Mouse (Mus musculus) forebrain, embryonic 15.5 days (tissue): ENCODE data around the gene Proser2. TPM values are rescaled to one million over a fixed set of nuclear protein-coding genes. Genes with fewer than 3 reads are reported as not detected.

Experiments used
- ATAC-seq: fragments of 200-750 bp; cut with Nextera tagmentation; replicated peaks from 2 replicates; pipeline ENCODE4 v1.8.0; 2017; ENCODE audit warnings: mild to moderate bottlenecking, moderate TSS enrichment, moderate library complexity
- H3K27ac ChIP-seq: fragments of 300-500 bp; sonication (generic); replicated peaks from 2 replicates; pipeline ENCODE4 v1.5.1; 2015; ENCODE audit warnings: mild to moderate bottlenecking, inconsistent platforms
- H3K27me3 ChIP-seq: fragments of 300-500 bp; sonication (generic); 2 replicates; pipeline ENCODE4 v1.6.1; 2015; ENCODE audit warnings: inconsistent platforms
- H3K36me3 ChIP-seq: fragments of 300-500 bp; sonication (generic); 2 replicates; pipeline ENCODE4 v1.6.1; 2015; ENCODE audit warnings: mild to moderate bottlenecking, inconsistent platforms
- H3K4me1 ChIP-seq: fragments of 300-500 bp; sonication (generic); 2 replicates; pipeline ENCODE4 v1.6.1; 2015; ENCODE audit warnings: inconsistent platforms
- H3K4me2 ChIP-seq: fragments of 300-500 bp; sonication (generic); replicated peaks from 2 replicates; pipeline ENCODE4 v1.6.1; 2015; ENCODE audit warnings: mild to moderate bottlenecking, inconsistent platforms
- H3K4me3 ChIP-seq: fragments of 300-500 bp; sonication (generic); 2 replicates; pipeline ENCODE4 v1.5.1; 2015; ENCODE audit warnings: mild to moderate bottlenecking, inconsistent platforms
- H3K9ac ChIP-seq: fragments of 300-500 bp; sonication (generic); replicated peaks from 2 replicates; pipeline ENCODE4 v1.6.1; 2015; ENCODE audit warnings: mild to moderate bottlenecking, inconsistent platforms
- H3K9me3 ChIP-seq: fragments of 300-500 bp; sonication (generic); 2 replicates; pipeline ENCODE4 v1.6.1; 2016; ENCODE audit warnings: inconsistent platforms
- WGBS: fragments of 180-500 bp; shearing (Covaris S2); methylation state at CpG from one replicate; pipeline ENCODE4 v1.1.7; 2015; ENCODE audit warnings: mixed read lengths; 5-methylcytosine and 5-hydroxymethylcytosine counted together
- polyA plus RNA-seq: library from polyadenylated mRNA; unstranded; fragments of >200 nt; fragmentation: Nextera tagmentation; extraction: Ambion mirVana; gene quantifications from 2 replicates; pipeline ENCODE4 v1.2.1, GENCODE M21; 2015

Proser2 gene
- polyA plus RNA-seq, 1 experiment from 2014 or later: 3.3 TPM

DNA sequence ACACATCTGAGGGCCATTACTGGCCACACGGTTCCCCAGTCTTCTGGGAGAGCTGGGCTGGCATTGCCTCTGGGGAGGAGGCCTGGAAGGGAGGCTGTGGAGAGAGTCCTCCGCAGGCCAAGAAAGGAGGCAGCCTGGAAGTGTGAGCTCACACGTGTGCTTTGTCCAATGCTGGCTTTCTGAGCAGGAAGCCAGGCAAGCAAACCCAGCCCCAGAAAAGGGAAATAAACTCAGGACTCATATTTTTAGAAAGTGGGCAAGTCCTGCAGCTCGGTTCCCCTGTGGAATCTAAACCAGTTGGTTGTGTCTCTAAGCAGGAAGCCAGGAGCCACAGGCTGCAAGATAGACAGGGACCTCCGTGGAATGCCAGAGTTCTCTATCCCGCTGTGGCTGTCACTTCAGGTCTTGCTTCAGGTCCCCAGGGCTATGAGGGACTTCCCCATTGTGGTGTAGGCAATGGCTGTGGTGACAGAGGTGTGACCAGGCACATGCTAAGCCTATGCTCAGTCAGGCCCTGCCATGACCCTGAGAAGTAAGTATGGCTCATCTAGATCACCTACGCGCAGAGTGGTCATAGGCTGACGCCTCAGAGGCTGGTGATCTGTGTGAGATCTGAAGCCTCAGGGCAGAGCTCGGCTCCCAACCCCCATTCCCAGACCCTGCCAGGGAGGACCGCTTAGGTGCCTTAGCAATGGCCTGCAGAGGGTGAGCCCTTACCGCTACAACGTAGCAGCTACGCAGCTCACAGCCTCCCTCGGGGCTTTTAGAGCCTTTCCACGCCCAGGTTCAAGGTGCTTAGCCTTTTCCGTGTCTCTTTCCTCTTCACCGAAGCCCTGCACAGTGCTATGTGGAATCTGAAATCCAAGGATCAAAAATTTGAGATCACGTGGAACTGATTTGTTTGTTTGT is 44.1 kb downstream of the Proser2 start:
- WGBS: 81% methylated on average over 19 of the region's 19 CpGs
- H3K4me3 ChIP-seq: no peak overlapping the region

GRCm38 (mm10) chr2:6083696-6084095 is 46.3 kb downstream of the Proser2 start:
- H3K4me1 ChIP-seq: no peaks in the 10 kb centered on the region
- no peak overlapping the region for H3K27ac ChIP-seq
- 100% methylated on average over 1 of the region's 1 CpGs for WGBS
- no peak overlapping the region for H3K4me2 ChIP-seq
- H3K27me3 ChIP-seq: no peaks in the 10 kb centered on the region
- no peak overlapping the region for H3K9ac ChIP-seq
- no peaks in the 10 kb centered on the region for H3K9me3 ChIP-seq
- H3K4me3 ChIP-seq: no peak overlapping the region
- no peak for ATAC-seq
- no peaks in the 10 kb centered on the region for H3K36me3 ChIP-seq

More for the DNA sequence above, 44.1 kb downstream of the Proser2 start:
- no peaks in the 10 kb centered on the region for H3K4me1 ChIP-seq
- no peak for ATAC-seq
- no peaks in the 10 kb centered on the region for H3K9me3 ChIP-seq
- H3K9ac ChIP-seq: no peak overlapping the region
- no peak overlapping the region for H3K27ac ChIP-seq
- no peaks in the 10 kb centered on the region for H3K36me3 ChIP-seq
- H3K4me2 ChIP-seq: no peak overlapping the region
- no peaks in the 10 kb centered on the region for H3K27me3 ChIP-seq

- 81% methylated on average over 6 of the region's 6 CpGs for WGBS
- Histone ChIP-seq H3K9me3 (no peaks in the 10 kb centered on the region), H3K4me2 (no peak overlapping the region), H3K4me1 (no peaks in the 10 kb centered on the region), H3K27ac (no peak overlapping the region), H3K9ac (no peak overlapping the region), H3K36me3 (no peaks in the 10 kb centered on the region), H3K27me3 (no peaks in the 10 kb centered on the region), H3K4me3 (no peak overlapping the region)
- no peak for ATAC-seq
Observed at GRCm38 (mm10) chr2:6082615-6083014, 47.4 kb downstream of the Proser2 start.

DNA sequence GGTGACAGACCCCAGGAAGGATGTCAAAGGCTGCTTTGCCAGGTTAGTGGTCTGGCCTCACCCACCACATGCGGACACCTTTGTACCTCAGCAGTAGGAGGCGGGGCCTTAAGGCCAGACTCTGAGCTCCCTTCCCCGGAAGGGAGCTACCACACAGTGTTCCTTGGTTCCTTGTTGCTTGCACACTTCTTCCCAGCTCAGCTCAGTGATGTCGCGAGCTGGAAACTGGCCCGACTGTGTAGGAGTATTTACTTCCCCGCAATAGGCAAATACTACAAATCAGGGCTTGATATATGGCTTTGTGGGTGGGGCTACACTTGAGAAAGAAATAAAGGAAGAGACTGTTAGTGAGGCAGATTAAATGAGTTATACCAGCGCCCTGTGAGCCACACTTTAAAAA is 48.9 kb downstream of the Proser2 start:
- Histone ChIP-seq H3K9ac (no peak overlapping the region), H3K27me3 (no peaks in the 10 kb centered on the region), H3K4me1 (no peaks in the 10 kb centered on the region), H3K4me2 (no peak overlapping the region), H3K36me3 (no peaks in the 10 kb centered on the region), H3K9me3 (no peaks in the 10 kb centered on the region), H3K4me3 (no peak overlapping the region), H3K27ac (no peak overlapping the region)
- WGBS: 65% methylated on average over 8 of the region's 8 CpGs
- ATAC-seq: no peak

- Histone ChIP-seq H3K9ac (no peak overlapping the region), H3K4me1 (no peaks in the 10 kb centered on the region), H3K36me3 (no peaks in the 10 kb centered on the region), H3K4me2 (no peak overlapping the region), H3K9me3 (no peaks in the 10 kb centered on the region), H3K27ac (no peak overlapping the region), H3K4me3 (no peak overlapping the region), H3K27me3 (no peaks in the 10 kb centered on the region)
- 92% methylated on average over 1 of the region's 1 CpGs for WGBS
- ATAC-seq: no peak
Observed at GRCm38 (mm10) chr2:6080037-6080436, 50.0 kb downstream of the Proser2 start.

DNA sequence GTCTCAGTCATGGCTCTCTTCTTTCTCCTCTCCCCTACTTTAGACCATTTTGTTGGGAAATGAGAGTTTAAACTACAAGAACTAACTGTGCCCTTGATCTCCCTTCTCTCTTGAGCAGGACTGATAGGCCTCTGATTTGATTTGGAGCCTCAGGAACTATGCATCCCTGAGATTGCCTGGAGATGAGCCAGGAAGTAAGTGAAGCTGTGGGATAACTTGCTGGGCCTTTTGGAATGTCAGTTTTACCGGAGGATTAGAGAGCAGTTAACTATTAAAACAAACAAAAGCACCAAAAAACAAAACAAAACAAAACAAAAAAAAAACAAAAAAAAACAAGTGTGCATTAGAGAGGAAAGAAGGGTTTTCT is 54.5 kb downstream of the Proser2 start:
- Histone ChIP-seq H3K27ac (no peak overlapping the region), H3K4me2 (no peak overlapping the region), H3K9ac (no peak overlapping the region), H3K9me3 (no peaks in the 10 kb centered on the region), H3K36me3 (no peaks in the 10 kb centered on the region), H3K4me3 (no peak overlapping the region), H3K27me3 (no peaks in the 10 kb centered on the region), H3K4me1 (no peaks in the 10 kb centered on the region)
- WGBS: 39% methylated on average over 1 of the region's 1 CpGs
- no peak for ATAC-seq

DNA sequence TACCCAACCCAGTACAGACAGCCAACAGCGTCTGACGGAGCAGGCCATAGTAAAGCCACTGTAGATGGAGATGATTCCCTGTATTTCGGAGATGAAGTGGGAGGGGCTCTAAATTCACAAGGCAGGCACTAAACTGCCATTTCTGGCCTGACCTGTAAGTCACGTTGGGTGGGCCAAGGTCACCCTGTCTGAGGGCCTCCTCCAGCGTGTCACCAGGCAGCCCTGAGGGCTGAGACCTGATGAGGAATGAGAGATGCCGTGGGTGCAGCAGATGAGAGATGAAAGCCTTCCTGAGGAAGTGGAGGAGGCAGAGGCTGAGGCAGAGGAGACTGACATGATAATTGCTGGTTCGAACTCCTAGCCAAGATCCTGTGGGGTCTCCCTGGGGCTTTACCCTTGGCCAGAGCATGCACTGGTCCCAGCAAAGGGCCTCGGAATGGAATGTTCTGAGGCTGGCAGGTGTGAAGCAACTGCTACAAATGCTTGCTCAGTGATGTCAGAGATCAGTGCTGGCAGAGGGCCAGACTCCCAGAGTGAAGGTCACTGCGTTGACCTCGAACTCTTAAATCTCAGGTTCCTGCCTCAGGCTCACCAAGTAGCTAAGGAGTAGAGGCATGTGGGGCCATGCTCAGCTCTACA is 55.0 kb downstream of the Proser2 start:
- no peak overlapping the region for H3K27ac ChIP-seq
- H3K27me3 ChIP-seq: no peaks in the 10 kb centered on the region
- no peaks in the 10 kb centered on the region for H3K9me3 ChIP-seq
- no peaks in the 10 kb centered on the region for H3K36me3 ChIP-seq
- 76% methylated on average over 10 of the region's 10 CpGs for WGBS
- ATAC-seq: no peak
- no peak overlapping the region for H3K9ac ChIP-seq
- H3K4me3 ChIP-seq: no peak overlapping the region
- no peaks in the 10 kb centered on the region for H3K4me1 ChIP-seq
- H3K4me2 ChIP-seq: no peak overlapping the region

GRCm38 (mm10) chr2:6072685-6073260 is 57.2 kb downstream of the Proser2 start:
- 85% methylated on average over 7 of the region's 7 CpGs for WGBS
- no peak overlapping the region for H3K27ac ChIP-seq
- no peak for ATAC-seq
- no peak overlapping the region for H3K4me2 ChIP-seq
- no peaks in the 10 kb centered on the region for H3K36me3 ChIP-seq
- no peak overlapping the region for H3K9ac ChIP-seq
- no peak overlapping the region for H3K4me3 ChIP-seq
- no peaks in the 10 kb centered on the region for H3K9me3 ChIP-seq
- H3K4me1 ChIP-seq: no peaks in the 10 kb centered on the region
- no peaks in the 10 kb centered on the region for H3K27me3 ChIP-seq

- Histone ChIP-seq H3K4me3 (no peak overlapping the region), H3K36me3 (no peaks in the 10 kb centered on the region), H3K27ac (no peak overlapping the region), H3K27me3 (no peaks in the 10 kb centered on the region), H3K4me1 (no peaks in the 10 kb centered on the region), H3K9me3 (no peaks in the 10 kb centered on the region), H3K9ac (no peak overlapping the region), H3K4me2 (no peak overlapping the region)
- WGBS: 75% methylated on average over 11 of the region's 11 CpGs
- ATAC-seq: no peak
Observed at GRCm38 (mm10) chr2:6071598-6072440, 58.2 kb downstream of the Proser2 start.

- no peaks in the 10 kb centered on the region for H3K4me1 ChIP-seq
- no peak overlapping the region for H3K27ac ChIP-seq
- H3K4me2 ChIP-seq: no peak overlapping the region
- H3K36me3 ChIP-seq: no peaks in the 10 kb centered on the region
- no peak overlapping the region for H3K4me3 ChIP-seq
- 48% methylated on average over 11 of the region's 11 CpGs for WGBS
- H3K27me3 ChIP-seq: no peaks in the 10 kb centered on the region
- no peaks in the 10 kb centered on the region for H3K9me3 ChIP-seq
- no peak for ATAC-seq
- H3K9ac ChIP-seq: no peak overlapping the region
Observed at GRCm38 (mm10) chr2:6070925-6071324, 59.1 kb downstream of the Proser2 start.

DNA sequence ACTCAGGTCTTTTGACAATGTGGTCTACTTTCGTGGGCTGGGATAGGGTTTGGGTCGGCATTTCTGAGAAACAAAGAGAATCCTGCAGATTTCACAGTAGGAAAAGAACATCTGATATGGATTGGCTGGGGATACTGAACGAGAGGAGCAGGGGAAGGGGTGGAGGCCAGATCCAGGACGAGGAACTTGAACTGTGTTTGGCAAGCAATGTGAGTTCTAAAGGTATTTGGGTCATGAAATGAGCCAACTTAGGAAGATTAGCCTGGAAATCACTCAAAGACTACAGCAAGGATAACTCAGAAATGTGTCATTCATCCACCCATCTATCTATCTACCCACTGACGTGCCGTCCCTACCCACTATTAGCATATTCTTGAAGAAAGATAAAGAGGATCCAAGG is 62.7 kb downstream of the Proser2 start:
- Histone ChIP-seq H3K4me3 (no peak overlapping the region), H3K27ac (no peak overlapping the region), H3K4me1 (no peaks in the 10 kb centered on the region), H3K4me2 (no peak overlapping the region), H3K9ac (no peak overlapping the region), H3K27me3 (no peaks in the 10 kb centered on the region), H3K36me3 (no peaks in the 10 kb centered on the region), H3K9me3 (no peaks in the 10 kb centered on the region)
- 80% methylated on average over 6 of the region's 6 CpGs for WGBS
- no peak for ATAC-seq
